Mouse (Mus musculus) hindbrain, embryonic 10.5 days (tissue): ENCODE measurements at regions not wholly inside any gene's neighbourhood (a gene's known extent, or its start where the extent isn't known, plus 50 kb on each side); places are given as distances from the start of the nearest gene placed in this dataset.
A peak's percentile ranks its signal among the peaks of the same experiment; 100 is the strongest.

ENCODE experiments used
- DNase-seq: peaks from one replicate; pipeline ENCODE4 v3.0.0-alpha.2; 2017; ENCODE audit warnings: low spot score
- H3K27ac ChIP-seq: fragments of 300-500 bp; sonication (generic); 2 replicates; pipeline ENCODE4 v1.5.1; 2016; ENCODE audit warnings: mild to moderate bottlenecking, moderate library complexity
- H3K27me3 ChIP-seq: fragments of 300-500 bp; sonication (generic); 2 replicates; pipeline ENCODE4 v1.6.1; 2016; ENCODE audit warnings: mild to moderate bottlenecking; ENCODE audit not compliant: poor library complexity, insufficient read depth, severe bottlenecking
- H3K36me3 ChIP-seq: fragments of 300-500 bp; sonication (generic); 2 replicates; pipeline ENCODE4 v1.6.1; 2016; ENCODE audit warnings: mild to moderate bottlenecking, moderate library complexity
- H3K4me1 ChIP-seq: fragments of 300-500 bp; sonication (generic); replicated peaks from 2 replicates; pipeline ENCODE4 v1.6.1; 2016; ENCODE audit warnings: mild to moderate bottlenecking
- H3K4me3 ChIP-seq: fragments of 300-500 bp; sonication (generic); 2 replicates; pipeline ENCODE4 v1.5.1; 2016; ENCODE audit warnings: mild to moderate bottlenecking, moderate library complexity
- H3K9me3 ChIP-seq: fragments of 300-500 bp; sonication (generic); 2 replicates; pipeline ENCODE4 v1.6.1; 2016; ENCODE audit warnings: mild to moderate bottlenecking, moderate library complexity
- WGBS: fragments of 180-500 bp; shearing (Covaris S2); methylation state at CpG from one replicate; pipeline ENCODE4 v1.1.7; 2016; 5-methylcytosine and 5-hydroxymethylcytosine counted together

- DNase-seq, result no peak
- Histone ChIP-seq H3K36me3 (no peaks in the 10 kb centered on the region), H3K27ac (no peak overlapping the region), H3K4me3 (no peak overlapping the region), H3K4me1 (no peaks in the 10 kb centered on the region), H3K9me3 (no peaks in the 10 kb centered on the region), H3K27me3 (no peaks in the 10 kb centered on the region)
- WGBS, result 93% methylated on average over 6 of the region's 6 CpGs
Measured at GRCm38 (mm10) chr3:148695453-148695852, 294.9 kb downstream of the Adgrl2 start.

GRCm38 (mm10) chr3:148683181-148683580 lies 307.2 kb downstream of the Adgrl2 start:
- H3K4me1 ChIP-seq, result no peaks in the 10 kb centered on the region
- no peaks in the 10 kb centered on the region for H3K27me3 ChIP-seq
- H3K4me3 ChIP-seq, result no peak overlapping the region
- no peak for DNase-seq
- no peaks in the 10 kb centered on the region for H3K9me3 ChIP-seq
- no peak overlapping the region for H3K27ac ChIP-seq
- H3K36me3 ChIP-seq, result no peaks in the 10 kb centered on the region

- WGBS, result 91% methylated on average over 6 of the region's 6 CpGs
- Histone ChIP-seq H3K36me3 (no peaks in the 10 kb centered on the region), H3K27ac (no peak overlapping the region), H3K4me3 (no peak overlapping the region), H3K9me3 (no peaks in the 10 kb centered on the region), H3K4me1 (no peaks in the 10 kb centered on the region), H3K27me3 (no peaks in the 10 kb centered on the region)
- no peak for DNase-seq
Measured at GRCm38 (mm10) chr3:148682445-148682994, 307.8 kb downstream of the Adgrl2 start.

GRCm38 (mm10) chr3:148681186-148681585 lies 309.2 kb downstream of the Adgrl2 start:
- Histone ChIP-seq H3K27ac (no peak overlapping the region), H3K4me1 (no peaks in the 10 kb centered on the region), H3K27me3 (no peaks in the 10 kb centered on the region), H3K4me3 (no peak overlapping the region), H3K9me3 (no peaks in the 10 kb centered on the region), H3K36me3 (no peaks in the 10 kb centered on the region)
- DNase-seq, result no peak
- WGBS, result 75% methylated on average over 2 of the region's 2 CpGs

GRCm38 (mm10) chr3:148680737-148681136 lies 309.6 kb downstream of the Adgrl2 start:
- DNase-seq, result no peak
- Histone ChIP-seq H3K27me3 (no peaks in the 10 kb centered on the region), H3K9me3 (no peaks in the 10 kb centered on the region), H3K27ac (no peak overlapping the region), H3K36me3 (no peaks in the 10 kb centered on the region), H3K4me1 (no peaks in the 10 kb centered on the region), H3K4me3 (no peak overlapping the region)
- 84% methylated on average over 8 of the region's 8 CpGs for WGBS

- Histone ChIP-seq H3K36me3 (no peaks in the 10 kb centered on the region), H3K4me3 (no peak overlapping the region), H3K4me1 (no peaks in the 10 kb centered on the region), H3K27ac (no peak overlapping the region), H3K27me3 (no peaks in the 10 kb centered on the region), H3K9me3 (no peaks in the 10 kb centered on the region)
- WGBS, result 94% methylated on average over 4 of the region's 4 CpGs
- no peak for DNase-seq
Measured at GRCm38 (mm10) chr3:148680086-148680485, 310.3 kb downstream of the Adgrl2 start.

GRCm38 (mm10) chr3:148679121-148679520 lies 311.2 kb downstream of the Adgrl2 start:
- 38% methylated on average over 2 of the region's 2 CpGs for WGBS
- no peaks in the 10 kb centered on the region for H3K27me3 ChIP-seq

GRCm38 (mm10) chr3:148676025-148676424 lies 314.3 kb downstream of the Adgrl2 start:
- Histone ChIP-seq H3K4me3 (no peak overlapping the region), H3K36me3 (no peaks in the 10 kb centered on the region), H3K27me3 (no peaks in the 10 kb centered on the region), H3K27ac (no peak overlapping the region), H3K9me3 (no peaks in the 10 kb centered on the region), H3K4me1 (no peaks in the 10 kb centered on the region)
- WGBS, result 64% methylated on average over 2 of the region's 2 CpGs
- DNase-seq, result no peak

More at GRCm38 (mm10) chr3:148679121-148679520, 311.2 kb downstream of the Adgrl2 start:
- H3K9me3 ChIP-seq, result no peaks in the 10 kb centered on the region
- H3K4me3 ChIP-seq, result no peak overlapping the region
- no peak for DNase-seq
- no peaks in the 10 kb centered on the region for H3K36me3 ChIP-seq
- no peak overlapping the region for H3K27ac ChIP-seq
- H3K4me1 ChIP-seq, result no peaks in the 10 kb centered on the region

GRCm38 (mm10) chr3:148662888-148663477 lies 327.4 kb downstream of the Adgrl2 start:
- H3K27ac ChIP-seq, result peak overlapping the region; percentile 64
- DNase-seq, result peak; percentile 23

GRCm38 (mm10) chr3:148659024-148659423 lies 331.3 kb downstream of the Adgrl2 start:
- DNase-seq, result no peak
- no peak overlapping the region for H3K27ac ChIP-seq

More at GRCm38 (mm10) chr3:148662888-148663477, 327.4 kb downstream of the Adgrl2 start:
- H3K9me3 ChIP-seq, result peaks cover 10% of the 10 kb centered on the region
- H3K36me3 ChIP-seq, result no peaks in the 10 kb centered on the region
- peaks cover 16% of the 10 kb centered on the region for H3K4me1 ChIP-seq
- H3K4me3 ChIP-seq, result no peak overlapping the region
- WGBS, result 10% methylated on average over 6 of the region's 6 CpGs
- H3K27me3 ChIP-seq, result no peaks in the 10 kb centered on the region

GRCm38 (mm10) chr3:148658368-148658767 lies 332.0 kb downstream of the Adgrl2 start:
- peaks cover 12% of the 10 kb centered on the region for H3K4me1 ChIP-seq
- H3K27me3 ChIP-seq, result no peaks in the 10 kb centered on the region
- H3K9me3 ChIP-seq, result no peaks in the 10 kb centered on the region
- H3K4me3 ChIP-seq, result no peak overlapping the region
- no peaks in the 10 kb centered on the region for H3K36me3 ChIP-seq
- H3K27ac ChIP-seq, result no peak overlapping the region
- WGBS, result 81% methylated on average over 8 of the region's 8 CpGs
- no peak for DNase-seq

More at GRCm38 (mm10) chr3:148659024-148659423, 331.3 kb downstream of the Adgrl2 start:
- peaks cover 16% of the 10 kb centered on the region for H3K4me1 ChIP-seq
- no peaks in the 10 kb centered on the region for H3K36me3 ChIP-seq
- H3K27me3 ChIP-seq, result no peaks in the 10 kb centered on the region
- WGBS, result 90% methylated on average over 5 of the region's 5 CpGs
- no peaks in the 10 kb centered on the region for H3K9me3 ChIP-seq
- no peak overlapping the region for H3K4me3 ChIP-seq

GRCm38 (mm10) chr3:148656187-148656586 lies 334.2 kb downstream of the Adgrl2 start:
- 89% methylated on average over 7 of the region's 7 CpGs for WGBS
- Histone ChIP-seq H3K4me1 (no peaks in the 10 kb centered on the region), H3K27ac (no peak overlapping the region), H3K9me3 (0 out of 2 replicates have a peak, but pooled peaks cover 4% of the 10 kb centered on the region), H3K36me3 (no peaks in the 10 kb centered on the region), H3K27me3 (no peaks in the 10 kb centered on the region), H3K4me3 (no peak overlapping the region)
- no peak for DNase-seq

- H3K4me3 ChIP-seq, result no peak overlapping the region
- H3K36me3 ChIP-seq, result no peaks in the 10 kb centered on the region
- H3K27me3 ChIP-seq, result no peaks in the 10 kb centered on the region
- WGBS, result 61% methylated on average over 8 of the region's 8 CpGs
- no peaks in the 10 kb centered on the region for H3K4me1 ChIP-seq
- DNase-seq, result no peak
- H3K9me3 ChIP-seq, result 0 out of 2 replicates have a peak, but pooled peaks cover 4% of the 10 kb centered on the region
- H3K27ac ChIP-seq, result no peak overlapping the region
Measured at GRCm38 (mm10) chr3:148650241-148650640, 340.1 kb downstream of the Adgrl2 start.
